Mouse (Mus musculus): ENCODE results near the gene Tmem132a. TPM values are rescaled to one million over a fixed set of nuclear protein-coding genes. Genes with fewer than 3 reads are reported as not detected.
A peak's percentile ranks its signal among the peaks of the same experiment; 100 is the strongest.

The Tmem132a gene
- total RNA-seq, 4 experiments from 2014 or later: 2.7 to 4.3 (median 3.4) TPM

GRCm38 (mm10) chr19:10878201-10878837, 8.6 kb upstream of the Tmem132a start:
- DNase-seq (ENCODE audit: low spot score in 2 of 2): no peak

DNA sequence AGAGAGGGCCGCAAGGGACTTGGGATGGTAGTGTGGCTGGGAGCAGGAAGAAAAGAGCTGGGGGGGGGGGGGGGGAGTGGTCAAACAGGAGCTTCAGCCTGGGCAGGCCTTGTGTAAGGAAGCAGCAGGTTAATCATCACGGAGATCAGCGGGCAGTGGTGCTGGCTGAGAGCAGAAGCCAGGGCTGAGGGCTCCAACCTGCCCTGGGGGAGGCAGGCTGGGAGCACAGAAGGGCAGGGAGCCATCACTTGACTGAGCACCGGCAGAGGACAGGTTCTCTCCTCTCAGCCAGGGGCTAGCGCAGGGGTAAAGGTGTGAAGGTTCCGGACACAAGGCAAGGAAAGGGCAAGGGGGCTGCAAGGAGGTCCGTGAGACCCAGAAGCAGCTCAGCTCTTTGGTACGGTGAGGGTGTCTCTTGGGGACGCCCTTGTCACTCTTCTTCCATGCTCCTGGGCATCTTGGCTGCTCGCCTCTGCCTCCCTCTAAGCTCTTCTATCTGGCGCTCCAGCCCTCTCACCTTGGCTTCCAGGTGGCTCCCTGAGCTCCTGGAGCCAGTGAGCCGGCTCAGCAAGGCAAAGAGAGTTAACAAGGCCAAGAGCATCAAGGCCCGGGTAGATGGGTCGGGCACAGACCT, 1.7 kb upstream of the Tmem132a start:
- DNase-seq (ENCODE audit: low spot score in 2 of 2): no peak

DNA sequence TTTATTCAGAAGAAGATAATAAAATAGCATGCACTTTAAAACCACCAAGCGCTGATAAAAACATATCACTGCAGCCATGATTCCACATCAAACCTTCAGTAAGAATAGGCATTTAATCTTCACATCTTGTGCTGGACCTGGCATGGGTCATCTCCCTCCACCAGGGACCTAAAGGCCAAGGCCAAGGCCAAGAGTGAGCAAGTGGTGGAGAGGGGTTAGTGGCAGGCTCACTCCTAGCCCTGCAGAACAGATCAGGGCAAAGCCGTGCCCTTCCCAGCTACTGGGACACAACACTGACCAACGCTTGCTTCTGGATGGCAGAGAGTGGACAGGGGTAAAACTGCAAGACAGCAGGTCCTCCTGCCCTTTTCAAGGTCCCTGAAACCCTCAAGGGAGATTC, 936 bp upstream of the Tmem132a start:
- no peak for DNase-seq (ENCODE audit: low spot score in 2 of 2)

GRCm38 (mm10) chr19:10869241-10869885, 377 bp downstream of the Tmem132a start:
- DNase-seq (ENCODE audit: low spot score in 2 of 2): peak; percentile 39 to 52

- DNase-seq (ENCODE audit: low spot score in 2 of 2): no peak
These were observed 1.1 kb downstream of the Tmem132a start for GRCm38 (mm10) chr19:10868623-10869141.

DNA sequence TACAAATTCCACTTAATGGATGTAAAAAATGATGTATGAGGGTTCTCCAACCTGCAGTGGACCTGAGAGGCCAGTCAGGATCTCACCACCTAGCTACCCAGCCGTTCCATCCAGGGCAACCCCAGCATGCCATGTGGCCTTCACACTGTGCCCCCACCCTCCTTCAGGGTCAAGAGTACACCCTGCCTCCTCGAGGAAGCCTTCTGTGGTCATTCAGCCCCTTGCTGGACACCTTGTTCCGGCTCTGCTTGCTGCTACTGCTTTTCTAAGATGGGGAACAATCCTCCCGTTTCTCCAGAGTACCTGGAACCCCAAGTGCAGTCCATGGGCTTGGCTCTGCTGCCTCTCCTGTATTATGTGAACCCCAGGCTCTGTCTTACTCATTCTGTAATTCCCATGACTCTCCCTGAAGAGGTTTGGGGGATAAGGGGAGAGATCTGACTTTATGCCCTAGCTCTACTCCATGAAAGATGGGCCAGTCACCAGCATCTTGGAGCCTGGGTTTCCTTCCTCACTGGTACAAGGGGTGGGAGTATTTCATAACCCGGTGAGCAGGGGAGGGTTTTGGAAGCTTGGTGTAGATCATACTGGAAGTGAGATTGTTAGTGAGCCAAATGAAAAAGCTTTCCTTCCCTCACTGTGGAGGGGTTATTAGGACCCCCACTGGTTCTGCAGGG, 1.7 kb downstream of the Tmem132a start:
- DNase-seq (ENCODE audit: low spot score in 2 of 2): no peak

GRCm38 (mm10) chr19:10866351-10866750, 3.4 kb downstream of the Tmem132a start:
- no peak for DNase-seq (ENCODE audit: low spot score in 2 of 2)

DNA sequence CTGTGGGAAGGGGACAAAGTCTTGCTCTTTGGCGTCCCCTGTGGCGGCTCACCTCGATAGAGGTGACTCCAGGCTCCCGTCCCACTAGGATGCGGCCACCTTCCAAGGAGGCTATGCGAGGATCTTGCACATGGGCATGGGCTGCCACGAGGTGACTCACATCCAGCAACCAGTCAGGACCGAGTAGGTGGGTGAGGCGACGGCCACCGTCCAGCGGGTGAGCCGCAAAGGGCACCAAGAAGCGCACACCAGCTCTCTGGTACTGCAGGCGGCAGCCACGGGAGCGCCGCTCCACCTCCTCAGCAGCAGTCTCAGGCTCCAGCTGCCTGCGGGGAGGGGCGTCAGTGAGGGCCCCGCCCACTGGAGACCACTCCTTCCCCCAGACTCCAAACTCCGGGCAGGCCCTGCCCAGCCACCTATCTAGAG, 9.7 kb downstream of the Tmem132a start:
- DNase-seq (ENCODE audit: low spot score in 2 of 2): no peak

GRCm38 (mm10) chr19:10856520-10856919, 13.2 kb downstream of the Tmem132a start:
- no peak for DNase-seq (ENCODE audit: low spot score in 2 of 2)

GRCm38 (mm10) chr19:10855422-10855821, 14.3 kb downstream of the Tmem132a start:
- DNase-seq (ENCODE audit: low spot score in 2 of 2): no peak

- no peak for DNase-seq (ENCODE audit: low spot score in 2 of 2)
These were observed 22.2 kb downstream of the Tmem132a start for GRCm38 (mm10) chr19:10847311-10848087.

DNA sequence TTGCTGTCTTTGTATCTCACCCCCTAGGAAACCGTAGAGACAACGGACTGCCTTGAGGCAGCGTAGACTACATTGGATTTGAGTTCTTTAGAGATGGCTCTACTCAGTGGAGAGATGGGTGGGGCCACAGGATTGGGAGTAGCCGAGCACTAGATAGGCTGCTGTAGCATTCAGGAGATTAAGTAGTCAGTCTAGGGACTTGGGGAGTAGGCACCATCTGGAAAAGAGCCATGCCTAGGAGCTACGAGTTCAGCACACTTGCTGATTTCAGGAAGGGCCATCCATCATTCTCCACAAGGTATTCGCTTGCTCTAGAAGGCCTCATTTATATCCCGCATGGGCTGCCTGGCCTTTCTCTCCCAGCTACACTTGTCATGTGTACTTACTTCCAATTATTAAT, 23.6 kb downstream of the Tmem132a start:
- DNase-seq (ENCODE audit: low spot score in 2 of 2): no peak

DNA sequence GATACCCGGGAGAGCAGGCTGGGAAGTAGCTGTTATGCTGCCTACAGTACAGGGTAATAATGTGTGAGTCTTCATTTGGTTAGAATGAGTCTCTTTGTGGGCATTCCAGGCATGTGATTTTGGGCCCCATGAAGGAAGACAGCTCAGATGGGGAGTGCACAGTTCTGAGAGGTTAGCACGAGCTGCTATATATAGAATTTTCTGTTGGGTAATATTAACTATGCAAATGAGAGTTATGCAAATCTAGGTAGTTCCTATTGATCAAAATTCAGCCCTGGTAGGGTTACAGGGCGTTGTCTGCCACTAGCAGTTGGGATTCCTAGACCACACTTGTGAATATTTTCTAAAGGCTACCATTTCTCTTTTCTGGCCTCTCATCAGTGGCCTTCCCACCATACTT, 24.3 kb downstream of the Tmem132a start:
- no peak for DNase-seq (ENCODE audit: low spot score in 2 of 2)

GRCm38 (mm10) chr19:10844206-10844605, 25.5 kb downstream of the Tmem132a start:
- no peak for DNase-seq (ENCODE audit: low spot score in 2 of 2)

GRCm38 (mm10) chr19:10842914-10843313, 26.8 kb downstream of the Tmem132a start:
- DNase-seq (ENCODE audit: low spot score in 2 of 2): no peak

- no peak for DNase-seq (ENCODE audit: low spot score in 2 of 2)
These were observed 27.8 kb downstream of the Tmem132a start for GRCm38 (mm10) chr19:10841721-10842626.

DNA sequence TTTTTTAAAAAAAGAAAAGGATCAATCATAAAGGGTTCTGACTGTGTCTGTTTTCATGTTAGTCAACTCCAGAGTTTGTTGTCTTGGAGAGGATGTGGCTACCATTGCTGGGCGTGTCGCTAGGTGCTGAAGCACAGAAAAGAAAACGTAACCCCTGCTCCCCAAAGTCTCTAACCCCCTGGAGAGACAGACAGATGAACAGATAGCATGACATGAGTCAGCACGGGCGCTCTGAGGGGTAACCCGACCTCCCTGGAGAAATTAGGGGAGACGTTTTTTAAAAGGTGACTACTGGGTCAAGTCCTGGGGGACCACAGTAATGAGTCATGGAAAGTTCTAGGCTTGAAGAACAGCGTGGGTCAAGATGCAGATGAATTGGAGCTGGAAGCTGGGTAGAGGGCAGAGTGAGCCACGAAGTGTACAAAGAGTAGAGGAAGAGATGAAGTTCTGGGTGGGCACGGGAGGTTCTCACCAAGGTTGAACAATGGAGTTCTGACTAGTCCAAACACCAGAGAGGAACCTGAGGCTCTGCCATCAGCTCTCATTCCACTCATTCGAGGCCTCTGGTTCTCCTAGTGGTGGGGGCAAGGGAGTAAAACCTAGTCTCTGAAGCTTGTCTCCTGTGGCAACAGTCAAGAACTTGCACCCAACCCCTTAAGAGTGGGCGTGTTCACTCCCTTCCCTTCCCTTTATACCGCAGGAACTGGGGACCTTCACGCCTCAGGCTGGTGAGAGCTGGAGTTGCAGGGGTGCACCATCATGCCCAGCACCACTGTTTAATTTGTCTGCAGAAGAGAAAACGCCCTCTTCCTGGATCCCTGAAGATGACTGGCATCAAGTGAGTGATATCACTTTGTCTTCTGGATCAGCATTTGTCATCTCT, 30.5 kb downstream of the Tmem132a start, which contains the start of gene Slc15a3:
Slc15a3 (plus strand) TSS at position 718 of the 883 bp plus-strand sequence.
- DNase-seq (ENCODE audit: low spot score in 2 of 2): no peak

DNA sequence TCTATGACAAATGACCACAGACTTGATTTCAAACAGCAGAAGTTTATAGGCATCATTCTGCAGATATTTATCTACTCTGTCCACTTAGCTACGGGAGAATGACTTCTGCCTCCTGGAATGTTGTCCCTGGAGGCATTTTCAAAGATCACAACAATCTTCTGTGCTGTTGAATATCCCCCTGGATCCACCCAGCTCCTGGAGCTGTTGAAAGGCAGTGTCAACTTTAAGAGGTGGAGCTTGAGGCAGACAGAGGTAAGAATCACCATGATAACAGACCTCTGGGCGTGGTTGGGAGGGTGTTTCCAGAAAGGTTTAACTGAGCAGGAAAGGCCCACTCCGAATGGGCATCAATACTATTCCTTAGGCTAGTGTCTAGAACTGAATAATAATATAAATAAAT, 34.1 kb downstream of the Tmem132a start:
- no peak for DNase-seq (ENCODE audit: low spot score in 2 of 2)

DNA sequence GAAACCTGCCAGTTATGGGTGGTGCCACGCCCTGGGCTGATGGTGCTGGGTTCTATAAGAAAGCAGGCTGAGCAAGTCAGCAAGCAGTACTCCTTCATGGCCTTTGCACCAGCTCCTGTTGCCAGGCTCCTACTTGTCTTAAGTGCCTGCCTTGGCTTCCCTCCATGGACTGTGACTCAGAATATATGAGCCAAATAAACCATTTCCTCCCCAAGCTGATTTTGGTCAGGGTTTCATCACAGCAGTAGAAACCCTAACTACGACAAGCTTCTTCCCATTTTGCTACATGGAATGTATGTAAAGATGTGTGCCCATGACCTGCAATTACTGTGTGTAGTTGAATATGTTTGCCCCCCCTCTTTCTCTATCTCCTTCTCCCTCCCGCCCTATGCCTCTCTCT, 36.1 kb downstream of the Tmem132a start:
- DNase-seq (ENCODE audit: low spot score in 2 of 2): no peak

Measured in gastrocnemius, adult 8-10 months (tissue).